Mouse (Mus musculus) midbrain, postnatal 0 days (tissue): ENCODE data around the gene Gxylt2. TPM values are rescaled to one million over a fixed set of nuclear protein-coding genes. Genes with fewer than 3 reads are reported as not detected.

ENCODE experiments used
- ATAC-seq: fragments of 200-750 bp; cut with Nextera tagmentation; 2 replicates; pipeline ENCODE4 v1.8.0; 2017; ENCODE audit warnings: moderate number of reproducible peaks, mild to moderate bottlenecking, moderate TSS enrichment, moderate library complexity; ENCODE audit not compliant: low FRiP score
- DNase-seq: peaks from one replicate; pipeline ENCODE4 v3.0.0-alpha.2; 2015; ENCODE audit warnings: low spot score
- H3K27ac ChIP-seq: fragments of 300-500 bp; sonication (generic); 2 replicates; pipeline ENCODE4 v1.5.1; 2014; ENCODE audit warnings: low read depth, mild to moderate bottlenecking, low read length, mixed read lengths
- H3K27me3 ChIP-seq: fragments of 300-500 bp; sonication (generic); 2 replicates; pipeline ENCODE4 v1.6.1; 2014; ENCODE audit warnings: low read length, control low read depth, mixed read lengths; ENCODE audit not compliant: insufficient read depth
- H3K36me3 ChIP-seq: fragments of 300-500 bp; sonication (generic); 2 replicates; pipeline ENCODE4 v1.6.1; 2014; ENCODE audit warnings: low read length, control low read depth, mixed read lengths; ENCODE audit not compliant: insufficient read depth
- H3K4me1 ChIP-seq: fragments of 300-500 bp; sonication (generic); 2 replicates; pipeline ENCODE4 v1.6.1; 2014; ENCODE audit warnings: mild to moderate bottlenecking, control low read depth, antibody characterized with exemption, low read length, mixed read lengths; ENCODE audit not compliant: insufficient read depth
- H3K4me2 ChIP-seq: fragments of 300-500 bp; sonication (generic); 2 replicates; pipeline ENCODE4 v1.6.1; 2014; ENCODE audit warnings: low read depth, mild to moderate bottlenecking, low read length, mixed read lengths; ENCODE audit not compliant: poor library complexity, severe bottlenecking
- H3K4me3 ChIP-seq: fragments of 300-500 bp; sonication (generic); 2 replicates; pipeline ENCODE4 v1.5.1; 2014; ENCODE audit warnings: low read depth, mild to moderate bottlenecking, low read length, moderate library complexity
- H3K9ac ChIP-seq: fragments of 300-500 bp; sonication (generic); replicated peaks from 2 replicates; pipeline ENCODE4 v1.6.1; 2014; ENCODE audit warnings: mild to moderate bottlenecking, low read length, moderate library complexity, mixed read lengths; ENCODE audit not compliant: poor library complexity, severe bottlenecking
- H3K9me3 ChIP-seq: fragments of 300-500 bp; sonication (generic); 2 replicates; pipeline ENCODE4 v1.6.1; 2016; ENCODE audit warnings: low read length, control low read depth
- CTCF ChIP-seq: IDR thresholded peaks from 2 replicates; pipeline ENCODE4 v1.5.1; 2016; ENCODE audit warnings: antibody characterized with exemption, mild to moderate bottlenecking
- WGBS: fragments of 180-500 bp; shearing (Covaris S2); extraction: QIAGEN DNeasy Blood & Tissue Kit; methylation state at CpG from one replicate; pipeline ENCODE4 v1.1.7; 2014; 5-methylcytosine and 5-hydroxymethylcytosine counted together
- polyA plus RNA-seq: library from polyadenylated mRNA; unstranded; fragments of >200 nt; fragmentation: Nextera tagmentation; extraction: Ambion mirVana; gene quantifications from 2 replicates; pipeline ENCODE4 v1.2.1, GENCODE M21; 2015
- total RNA-seq: library from RNA; depleted of rRNA; stranded (reverse); fragments of >200 nt; gene quantifications from 2 replicates; pipeline ENCODE4 v1.2.3, GENCODE M21; 2014

Gene Gxylt2
- total and polyA plus RNA-seq, 2 experiments from 2014 or later: 2.0 to 3.1 TPM

DNA sequence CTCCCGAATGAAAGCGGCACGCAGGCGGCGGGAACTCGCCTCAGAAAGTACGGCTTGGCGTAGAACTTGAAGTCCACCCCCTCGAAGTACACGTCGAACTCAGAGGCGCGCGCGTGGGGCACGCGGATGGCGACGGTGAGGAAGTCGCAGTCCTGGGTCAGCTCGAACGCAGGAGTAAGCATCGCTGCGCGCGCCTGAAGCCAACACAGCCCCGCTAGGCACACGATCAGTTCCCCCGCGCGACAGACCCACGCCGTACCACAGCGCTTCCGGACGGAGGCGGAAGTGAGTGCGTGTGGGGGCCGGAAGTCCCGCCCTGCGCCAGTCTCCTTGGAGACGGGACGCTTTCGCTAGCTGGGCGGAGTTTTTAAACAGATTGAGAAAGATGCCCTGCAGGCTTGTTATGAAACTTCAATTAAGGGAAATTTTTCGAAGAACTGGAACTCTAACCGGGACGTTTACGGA lies 33.6 kb upstream of the Gxylt2 start, which contains the start of gene Shq1:
Shq1 (minus strand) TSS at position 278 of the 465 bp plus-strand sequence.
- H3K9ac ChIP-seq: peak within 1 kb of the TSS; percentile 34
- H3K27ac ChIP-seq: no peak within 1 kb of the TSS
- no peaks in the 10 kb centered on the region for H3K9me3 ChIP-seq
- no peaks in the 10 kb centered on the region; the same call in 1 of the 2 replicates for H3K4me1 ChIP-seq
- peak within 1 kb of the TSS; percentile 95 for H3K4me2 ChIP-seq
- H3K4me3 ChIP-seq: peak within 1 kb of the TSS; percentile 58
- no peaks in the 10 kb centered on the region for H3K36me3 ChIP-seq
- no peaks in the 10 kb centered on the region for H3K27me3 ChIP-seq
- under 1% methylated on average over 49 of the region's 49 CpGs for WGBS
- TF ChIP-seq CTCF: peak; percentile 30
- ATAC-seq: peak; percentile 94
- peak; percentile 92 for DNase-seq

DNA sequence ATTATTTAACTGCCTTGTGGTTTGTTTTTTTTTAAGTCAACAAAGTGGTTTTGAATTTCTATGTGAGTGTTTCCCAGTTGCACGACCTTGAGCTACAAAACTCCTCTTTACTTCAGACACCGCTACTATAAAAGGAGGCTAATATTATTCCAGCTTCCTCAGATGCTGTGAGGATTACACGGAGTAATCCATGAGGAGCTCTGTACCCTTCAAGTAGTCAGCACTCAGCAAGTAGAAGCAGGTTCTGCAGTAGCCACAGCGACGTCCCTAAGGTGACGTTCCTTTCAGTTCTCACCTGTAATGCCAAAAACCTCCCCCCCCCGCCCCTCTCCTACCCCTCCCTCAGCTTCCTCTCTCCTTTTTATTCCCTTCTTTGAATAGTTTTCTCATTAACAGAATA lies 33.1 kb upstream of the Gxylt2 start:
- TF ChIP-seq CTCF: no peak
- Histone ChIP-seq H3K9ac (no peak overlapping the region), H3K4me3 (peak overlapping the region; percentile 58), H3K36me3 (no peaks in the 10 kb centered on the region), H3K9me3 (no peaks in the 10 kb centered on the region), H3K27me3 (no peaks in the 10 kb centered on the region), H3K4me2 (peak overlapping the region; percentile 95), H3K27ac (no peak overlapping the region), H3K4me1 (no peaks in the 10 kb centered on the region; the same call in 1 of the 2 replicates)
- WGBS: 9% methylated on average over 7 of the region's 7 CpGs
- no peak for DNase-seq
- ATAC-seq: no peak

DNA sequence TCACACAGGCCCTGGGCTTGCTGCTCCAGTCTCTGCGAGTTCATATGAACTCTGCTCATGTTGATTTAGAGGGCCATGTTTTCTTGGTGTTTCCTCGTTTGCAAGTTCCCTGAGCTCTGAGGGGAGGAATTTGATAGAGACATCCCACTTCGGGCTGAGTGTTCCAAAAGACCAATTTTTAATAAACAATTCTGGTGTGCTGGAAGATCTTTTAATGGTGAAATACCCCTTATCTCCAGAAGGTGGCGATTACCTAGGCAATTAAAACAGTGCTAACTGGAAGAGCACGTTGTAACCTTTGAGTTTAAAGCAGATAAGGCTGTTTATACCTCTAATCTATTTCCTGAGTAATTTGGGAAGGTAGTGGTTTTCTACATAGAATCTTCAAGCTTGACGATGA lies 29.6 kb upstream of the Gxylt2 start:
- ATAC-seq: no peak
- H3K36me3 ChIP-seq: no peaks in the 10 kb centered on the region
- H3K4me3 ChIP-seq: no peak overlapping the region
- H3K27me3 ChIP-seq: no peaks in the 10 kb centered on the region
- 27% methylated on average over 6 of the region's 6 CpGs for WGBS
- H3K4me1 ChIP-seq: no peaks in the 10 kb centered on the region; the same call in 1 of the 2 replicates
- TF ChIP-seq CTCF: peak; percentile 85
- peak; percentile 50 for DNase-seq
- H3K4me2 ChIP-seq: no peak overlapping the region
- H3K27ac ChIP-seq: no peak overlapping the region
- no peak overlapping the region for H3K9ac ChIP-seq
- H3K9me3 ChIP-seq: no peaks in the 10 kb centered on the region

DNA sequence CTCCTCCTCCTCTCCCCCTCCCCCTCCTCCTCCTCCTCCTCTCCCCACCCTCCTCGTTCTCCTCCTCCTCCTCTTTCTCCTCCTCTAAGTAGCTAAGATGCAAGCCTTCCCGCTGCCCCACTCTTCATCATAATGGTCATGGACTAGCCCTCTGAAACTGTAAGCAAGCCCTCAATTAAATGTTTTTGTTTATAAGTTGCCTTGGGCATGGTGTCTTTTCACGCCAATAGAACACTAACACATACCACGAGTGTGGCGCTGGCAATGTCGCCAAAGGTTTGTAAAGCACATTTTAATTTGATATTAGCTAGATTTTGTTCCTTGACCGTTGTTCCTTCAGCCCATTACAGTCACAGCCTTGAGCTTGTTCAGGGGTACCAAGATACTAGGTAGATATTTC lies 28.1 kb upstream of the Gxylt2 start:
- 87% methylated on average over 7 of the region's 7 CpGs for WGBS
- H3K4me2 ChIP-seq: no peak overlapping the region
- H3K27ac ChIP-seq: no peak overlapping the region
- no peaks in the 10 kb centered on the region for H3K9me3 ChIP-seq
- no peak for ATAC-seq
- no peak overlapping the region for H3K4me3 ChIP-seq
- TF ChIP-seq CTCF: no peak
- no peaks in the 10 kb centered on the region for H3K36me3 ChIP-seq
- no peaks in the 10 kb centered on the region for H3K4me1 ChIP-seq
- no peak overlapping the region for H3K9ac ChIP-seq
- H3K27me3 ChIP-seq: no peaks in the 10 kb centered on the region
- no peak for DNase-seq

DNA sequence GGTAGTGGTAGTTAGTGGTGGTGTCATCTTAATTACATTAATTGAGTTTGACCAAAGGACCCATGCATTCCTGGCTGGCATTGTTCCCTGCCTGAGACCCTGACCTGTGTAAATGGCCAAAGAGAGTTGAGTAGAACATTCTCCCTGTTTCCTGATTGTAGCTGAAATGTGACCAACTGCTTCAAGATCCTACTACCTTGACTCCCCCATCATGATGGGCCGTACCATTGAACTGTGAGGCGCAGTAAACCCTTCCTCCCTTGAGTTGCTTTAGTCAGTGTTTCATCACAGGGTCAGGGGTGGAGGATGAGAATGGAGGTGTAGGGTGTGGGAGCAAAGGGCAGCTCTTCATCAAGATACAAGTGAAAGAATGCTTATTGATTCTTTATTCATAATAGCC lies 25.9 kb upstream of the Gxylt2 start:
- no peaks in the 10 kb centered on the region for H3K36me3 ChIP-seq
- no peaks in the 10 kb centered on the region for H3K27me3 ChIP-seq
- DNase-seq (no peak), ATAC-seq (no peak)
- H3K4me3 ChIP-seq: no peak overlapping the region
- no peak overlapping the region for H3K27ac ChIP-seq
- no peak for TF ChIP-seq CTCF
- no peak overlapping the region for H3K4me2 ChIP-seq
- no peak overlapping the region for H3K9ac ChIP-seq
- H3K9me3 ChIP-seq: no peaks in the 10 kb centered on the region
- WGBS: 95% methylated on average over 2 of the region's 2 CpGs
- H3K4me1 ChIP-seq: no peaks in the 10 kb centered on the region

DNA sequence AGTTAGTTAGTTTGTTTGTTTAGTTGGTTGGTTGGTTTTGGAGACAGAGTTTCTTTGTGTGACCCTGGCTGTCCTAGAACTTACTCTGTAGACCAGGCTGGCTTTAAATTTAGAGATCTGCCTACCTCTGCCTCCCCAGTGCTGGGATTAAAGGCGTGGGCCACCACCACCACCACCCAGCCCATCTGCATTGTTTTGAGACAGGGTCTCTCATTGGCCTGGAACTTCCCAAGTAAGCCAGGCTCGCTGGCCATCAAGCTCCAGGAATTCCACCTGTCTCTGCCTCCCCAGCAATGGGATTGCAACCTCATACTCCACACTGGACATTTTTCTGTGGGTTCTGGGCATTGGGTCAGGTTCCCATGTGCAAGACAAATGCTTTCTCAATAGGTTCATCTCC lies 18.2 kb upstream of the Gxylt2 start:
- no peaks in the 10 kb centered on the region for H3K36me3 ChIP-seq
- H3K27ac ChIP-seq: no peak overlapping the region
- H3K27me3 ChIP-seq: no peaks in the 10 kb centered on the region
- no peaks in the 10 kb centered on the region for H3K9me3 ChIP-seq
- WGBS: 76% methylated on average over 2 of the region's 2 CpGs
- no peak overlapping the region for H3K4me3 ChIP-seq
- no peak for DNase-seq
- no peaks in the 10 kb centered on the region for H3K4me1 ChIP-seq
- H3K9ac ChIP-seq: no peak overlapping the region
- TF ChIP-seq CTCF: no peak
- no peak overlapping the region for H3K4me2 ChIP-seq
- no peak for ATAC-seq
